Mouse (Mus musculus): Measurements from ENCODE around the gene Ypel3.

Ypel3 gene

GRCm38 (mm10) chr7:126759672-126760390, 16.9 kb upstream of the Ypel3 start:
- no peak for DNase-seq (ENCODE audit: low read depth, low spot score)

GRCm38 (mm10) chr7:126760391-126760802, 16.4 kb upstream of the Ypel3 start:
- DNase-seq (ENCODE audit: low read depth, low spot score), result no peak
- Histone ChIP-seq H3K27me3 (ENCODE audit: control insufficient read depth, insufficient read depth, low read length, poor library complexity, severe bottlenecking) (no peaks in the 10 kb centered on the region), H3K36me3 (ENCODE audit: control insufficient read depth, insufficient read depth, low read length, poor library complexity, severe bottlenecking) (no peaks in the 10 kb centered on the region; the same call in 1 of the 2 replicates)

More at GRCm38 (mm10) chr7:126759672-126760390, 16.9 kb upstream of the Ypel3 start:
- H3K27me3 ChIP-seq (ENCODE audit: control insufficient read depth, insufficient read depth, low read length, poor library complexity, severe bottlenecking), result no peaks in the 10 kb centered on the region
- H3K36me3 ChIP-seq (ENCODE audit: control insufficient read depth, insufficient read depth, low read length, poor library complexity, severe bottlenecking), result no peaks in the 10 kb centered on the region; the same call in 1 of the 2 replicates

- no peak for DNase-seq (ENCODE audit: low read depth, low spot score)
- peaks cover under 1% of the 10 kb centered on the region for H3K36me3 ChIP-seq (ENCODE audit: control insufficient read depth, insufficient read depth, low read length, poor library complexity, severe bottlenecking)
- no peaks in the 10 kb centered on the region for H3K27me3 ChIP-seq (ENCODE audit: control insufficient read depth, insufficient read depth, low read length, poor library complexity, severe bottlenecking)
Measured at GRCm38 (mm10) chr7:126760956-126761355, 15.8 kb upstream of the Ypel3 start.

- DNase-seq (ENCODE audit: low read depth, low spot score), result no peak
- peaks cover 3% of the 10 kb centered on the region for H3K36me3 ChIP-seq (ENCODE audit: control insufficient read depth, insufficient read depth, low read length, poor library complexity, severe bottlenecking)
- H3K27me3 ChIP-seq (ENCODE audit: control insufficient read depth, insufficient read depth, low read length, poor library complexity, severe bottlenecking), result no peaks in the 10 kb centered on the region
Measured at GRCm38 (mm10) chr7:126761529-126762067, 15.2 kb upstream of the Ypel3 start.

- no peak for DNase-seq (ENCODE audit: low read depth, low spot score)
- Histone ChIP-seq H3K36me3 (ENCODE audit: control insufficient read depth, insufficient read depth, low read length, poor library complexity, severe bottlenecking) (peaks cover 4% of the 10 kb centered on the region), H3K27me3 (ENCODE audit: control insufficient read depth, insufficient read depth, low read length, poor library complexity, severe bottlenecking) (no peaks in the 10 kb centered on the region)
Measured at GRCm38 (mm10) chr7:126762471-126763008, 14.2 kb upstream of the Ypel3 start.

GRCm38 (mm10) chr7:126765540-126765939, 11.2 kb upstream of the Ypel3 start:
- Histone ChIP-seq H3K36me3 (ENCODE audit: control insufficient read depth, insufficient read depth, low read length, poor library complexity, severe bottlenecking) (peaks cover 4% of the 10 kb centered on the region), H3K27me3 (ENCODE audit: control insufficient read depth, insufficient read depth, low read length, poor library complexity, severe bottlenecking) (no peaks in the 10 kb centered on the region)
- no peak for DNase-seq (ENCODE audit: low read depth, low spot score)

GRCm38 (mm10) chr7:126766201-126766600, 10.6 kb upstream of the Ypel3 start, which contains the start of gene Gdpd3:
TSS of gene Gdpd3 (plus strand) at chr7:126766334.
- DNase-seq (ENCODE audit: low read depth, low spot score), result no peak
- peaks cover 4% of the 10 kb centered on the region for H3K36me3 ChIP-seq (ENCODE audit: control insufficient read depth, insufficient read depth, low read length, poor library complexity, severe bottlenecking)
- no peaks in the 10 kb centered on the region for H3K27me3 ChIP-seq (ENCODE audit: control insufficient read depth, insufficient read depth, low read length, poor library complexity, severe bottlenecking)

GRCm38 (mm10) chr7:126767001-126767400, 9.8 kb upstream of the Ypel3 start:
- DNase-seq (ENCODE audit: low read depth, low spot score), result no peak
- H3K27me3 ChIP-seq (ENCODE audit: control insufficient read depth, insufficient read depth, low read length, poor library complexity, severe bottlenecking), result no peaks in the 10 kb centered on the region
- peaks cover 4% of the 10 kb centered on the region for H3K36me3 ChIP-seq (ENCODE audit: control insufficient read depth, insufficient read depth, low read length, poor library complexity, severe bottlenecking)

GRCm38 (mm10) chr7:126770784-126771183, 6.0 kb upstream of the Ypel3 start:
- DNase-seq (ENCODE audit: low read depth, low spot score), result no peak
- H3K27me3 ChIP-seq (ENCODE audit: control insufficient read depth, insufficient read depth, low read length, poor library complexity, severe bottlenecking), result no peaks in the 10 kb centered on the region
- peaks cover 4% of the 10 kb centered on the region for H3K36me3 ChIP-seq (ENCODE audit: control insufficient read depth, insufficient read depth, low read length, poor library complexity, severe bottlenecking)

- no peak for DNase-seq (ENCODE audit: low read depth, low spot score)
- Histone ChIP-seq H3K27me3 (ENCODE audit: control insufficient read depth, insufficient read depth, low read length, poor library complexity, severe bottlenecking) (no peaks in the 10 kb centered on the region), H3K36me3 (ENCODE audit: control insufficient read depth, insufficient read depth, low read length, poor library complexity, severe bottlenecking) (peaks cover under 1% of the 10 kb centered on the region)
Measured at GRCm38 (mm10) chr7:126773351-126773750, 3.4 kb upstream of the Ypel3 start.

GRCm38 (mm10) chr7:126774463-126774862, 2.3 kb upstream of the Ypel3 start:
- no peak for DNase-seq (ENCODE audit: low read depth, low spot score)
- H3K36me3 ChIP-seq (ENCODE audit: control insufficient read depth, insufficient read depth, low read length, poor library complexity, severe bottlenecking), result peaks cover 5% of the 10 kb centered on the region
- H3K27me3 ChIP-seq (ENCODE audit: control insufficient read depth, insufficient read depth, low read length, poor library complexity, severe bottlenecking), result no peaks in the 10 kb centered on the region

- Histone ChIP-seq H3K27me3 (ENCODE audit: control insufficient read depth, insufficient read depth, low read length, poor library complexity, severe bottlenecking) (no peaks in the 10 kb centered on the region), H3K36me3 (ENCODE audit: control insufficient read depth, insufficient read depth, low read length, poor library complexity, severe bottlenecking) (peaks cover 5% of the 10 kb centered on the region)
- peak; percentile 50 for DNase-seq (ENCODE audit: low read depth, low spot score)
Measured at GRCm38 (mm10) chr7:126775185-126775977, 1.4 kb upstream of the Ypel3 start.

GRCm38 (mm10) chr7:126775978-126776234, 849 bp upstream of the Ypel3 start:
- no peak for DNase-seq (ENCODE audit: low read depth, low spot score)
- H3K27me3 ChIP-seq (ENCODE audit: control insufficient read depth, insufficient read depth, low read length, poor library complexity, severe bottlenecking), result no peaks in the 10 kb centered on the region
- peaks cover 5% of the 10 kb centered on the region for H3K36me3 ChIP-seq (ENCODE audit: control insufficient read depth, insufficient read depth, low read length, poor library complexity, severe bottlenecking)

- H3K27me3 ChIP-seq (ENCODE audit: control insufficient read depth, insufficient read depth, low read length, poor library complexity, severe bottlenecking), result no peaks in the 10 kb centered on the region
- peaks cover 5% of the 10 kb centered on the region for H3K36me3 ChIP-seq (ENCODE audit: control insufficient read depth, insufficient read depth, low read length, poor library complexity, severe bottlenecking)
- no peak for DNase-seq (ENCODE audit: low read depth, low spot score)
Measured at GRCm38 (mm10) chr7:126777476-126777875, 721 bp downstream of the Ypel3 start.

- DNase-seq (ENCODE audit: low read depth, low spot score), result no peak
- Histone ChIP-seq H3K27me3 (ENCODE audit: control insufficient read depth, insufficient read depth, low read length, poor library complexity, severe bottlenecking) (no peaks in the 10 kb centered on the region), H3K36me3 (ENCODE audit: control insufficient read depth, insufficient read depth, low read length, poor library complexity, severe bottlenecking) (peaks cover 5% of the 10 kb centered on the region)
Measured at GRCm38 (mm10) chr7:126778147-126778546, 1.4 kb downstream of the Ypel3 start.
